Mouse (Mus musculus) liver, embryonic 14.5 days (tissue): ENCODE measurements around the gene Gm37240.

Source experiments
- CTCF ChIP-seq: IDR thresholded peaks from 2 replicates; pipeline ENCODE4 v1.5.1; 2016; ENCODE audit warnings: antibody characterized with exemption, low read depth, control low read depth
- EP300 ChIP-seq: IDR thresholded peaks from 2 replicates; pipeline ENCODE4 v1.6.1; 2016; ENCODE audit warnings: antibody characterized with exemption, low read depth

DNA sequence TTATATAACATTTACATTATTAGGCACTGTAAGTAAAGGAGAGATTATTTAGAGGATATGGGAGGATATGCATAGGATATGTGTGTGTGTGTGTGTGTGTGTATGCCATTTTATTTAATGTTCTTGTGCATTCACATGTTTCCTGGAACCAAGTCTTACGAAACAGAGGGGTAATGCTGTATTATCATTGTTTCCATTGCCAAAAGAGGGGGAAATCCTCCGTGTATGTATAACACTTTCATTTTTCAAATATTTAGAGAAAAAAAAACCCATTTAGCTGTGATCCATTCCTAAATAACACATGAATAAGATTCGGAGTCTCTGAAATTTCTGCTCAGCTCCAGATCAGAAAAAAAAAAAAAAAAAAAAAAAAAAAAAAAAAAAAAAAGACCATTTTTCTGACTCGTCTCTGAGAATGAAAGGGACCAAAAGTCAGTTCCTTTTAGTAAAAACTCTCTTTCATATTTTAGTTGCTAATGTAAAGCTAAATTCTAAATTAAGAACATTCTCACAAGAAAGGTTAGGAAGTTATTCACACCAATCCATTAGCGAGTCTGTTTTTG is 378.5 kb downstream of the Gm37240 start:
- TF ChIP-seq CTCF (no peak), EP300 (no peak)
